In the genomic region with DNA sequence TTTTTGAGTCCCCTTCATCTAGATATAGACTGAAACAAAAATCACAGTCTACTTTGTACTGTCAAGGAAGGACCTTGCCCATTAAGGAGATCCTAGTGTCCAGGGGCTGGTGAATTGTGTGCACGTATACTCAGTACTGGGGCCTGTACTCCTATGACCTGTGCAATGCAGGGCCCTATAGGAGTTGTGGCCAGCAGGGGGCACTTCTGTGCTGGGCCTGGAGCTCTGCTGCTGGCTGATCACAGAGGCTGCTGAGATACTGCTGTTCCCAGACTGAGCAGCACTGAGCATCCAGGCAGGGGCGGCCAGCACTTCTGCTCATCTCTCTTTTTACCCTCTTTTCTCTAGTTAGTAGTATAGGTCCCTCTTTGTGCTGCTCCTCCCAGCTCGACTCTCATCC, we compare ENCODE assay signal across 8 mouse cellular contexts. TPM values are rescaled to one million over a fixed set of nuclear protein-coding genes. Genes with fewer than 3 reads are reported as not detected.
DNase-seq lines count a peak whose midpoint lies in the region; ATAC-seq and TF ChIP-seq lines count a peak whose summit lies in the region.

No protein-coding gene starts in this region.

- peak; percentile 69; the same call in 1 of the 2 replicates for TF ChIP-seq CTCF in spleen, adult 2 months (IDR thresholded peaks at IDR 0.05; ENCODE audit: extremely low read depth, insufficient read depth, insufficient read length, insufficient replicate concordance)

- H3K27ac ChIP-seq in midbrain, embryonic 13.5 days, result no peak overlapping the region
- H3K27ac ChIP-seq in spleen, adult 2 months (ENCODE audit: insufficient read depth, low read length), result no peak overlapping the region

- no peak overlapping the region for H3K4me3 ChIP-seq in midbrain, embryonic 13.5 days (replicated peaks)
- H3K4me3 ChIP-seq in spleen, adult 2 months (ENCODE audit: extremely low read depth, insufficient read depth, insufficient read length), result no peak overlapping the region

- peaks cover 21% of the 10 kb centered on the region; the same call in 1 of the 2 replicates for H3K27me3 ChIP-seq in midbrain, embryonic 13.5 days
- no peaks in the 10 kb centered on the region for H3K27me3 ChIP-seq in spleen, adult 2 months (ENCODE audit: control insufficient read depth, insufficient read depth, low read length)

- no peaks in the 10 kb centered on the region for H3K9me3 ChIP-seq in midbrain, embryonic 13.5 days

- WGBS in midbrain, embryonic 13.5 days, result 18% methylated on average over 3 of the region's 3 CpGs
- WGBS in spleen, adult 2 months, result 42% methylated on average over 3 of the region's 3 CpGs

- H3K36me3 ChIP-seq in midbrain, embryonic 13.5 days, result no peaks in the 10 kb centered on the region
- no peaks in the 10 kb centered on the region for H3K36me3 ChIP-seq in spleen, adult 2 months (ENCODE audit: control insufficient read depth, insufficient read depth, low read length)

- peak; percentile 80 for DNase-seq in adipocyte (ENCODE audit: low spot score)
- DNase-seq in embryo, embryonic 11.5 days (ENCODE audit: low read depth, low spot score), result peak; percentile 79
- DNase-seq in heart, adult 11 months, result peak; percentile 98
- peak; percentile 85 for DNase-seq in kidney, adult 11 months
- peak; percentile 90 for DNase-seq in left cerebral cortex, postnatal 4 days
- peak; percentile 15 to 69 for DNase-seq in spleen, adult 2 months (ENCODE audit: low read depth in 1 of 2, low spot score in 2 of 2)

- TF ChIP-seq POLR2A in spleen, adult 2 months (IDR thresholded peaks at IDR 0.05; ENCODE audit: low read depth, low read length), result no peak

- no peak overlapping the region for H3K9ac ChIP-seq in midbrain, embryonic 13.5 days (replicated peaks)

- intact Hi-C loops in left cerebral cortex, postnatal 4 days (cut with DNase I), result loop anchor here (5.0 to 10.0 kb wide), 2 partner anchors 194 to 399 kb away; no protein-coding TSS in a partner anchor

- no peak overlapping the region for H3K4me2 ChIP-seq in midbrain, embryonic 13.5 days (replicated peaks)

- H3K4me1 ChIP-seq in midbrain, embryonic 13.5 days (replicated peaks), result no peaks in the 10 kb centered on the region
- H3K4me1 ChIP-seq in spleen, adult 2 months (ENCODE audit: control insufficient read depth, insufficient read depth, insufficient read length), result no peaks in the 10 kb centered on the region

- peak; percentile 91 for ATAC-seq in midbrain, embryonic 13.5 days
- ATAC-seq in erythroid progenitor cell, adult 5-6 weeks (replicated peaks; ENCODE audit: low FRiP score, poor library complexity, severe bottlenecking), result no peak

RNA-seq across cellular contexts. Expression of a gene that starts 15.7 kb away (rescaled TPM):
- total RNA-seq in left cerebral cortex, postnatal 4 days (2021), result 10 to 100 TPM; 23.3 to 27.5 TPM
- 3.6 and 3.8 TPM in 2 replicates for polyA plus RNA-seq in midbrain, embryonic 13.5 days (2015; fragmentation: Nextera tagmentation; extraction: Ambion mirVana)
- 18.9 and 27.5 TPM in 2 replicates for polyA plus RNA-seq in spleen, adult 2 months (2012; rRNA removed)
- total RNA-seq in erythroid progenitor cell, adult 5-6 weeks (2015; ENCODE audit: low replicate concordance), result 1.4 TPM in 1 of 2 replicates, not detected in the other
- total RNA-seq in erythroid progenitor cell, adult 5-6 weeks (2017; ENCODE audit: low replicate concordance), result 0.68 and 2.2 TPM in 2 replicates

RNA-seq across cellular contexts. Expression of a gene that starts 28.5 kb away (rescaled TPM):
- total RNA-seq in left cerebral cortex, postnatal 4 days (2021), result under 1 TPM in 1 of 2 experiments, not detected in 1; 0.42 TPM
- not detected in 2 replicates for polyA plus RNA-seq in midbrain, embryonic 13.5 days (2015; fragmentation: Nextera tagmentation; extraction: Ambion mirVana)
- 0.47 and 0.67 TPM in 2 replicates for polyA plus RNA-seq in spleen, adult 2 months (2012; rRNA removed)
- total RNA-seq in erythroid progenitor cell, adult 5-6 weeks (2015; ENCODE audit: low replicate concordance), result not detected in 2 replicates
- not detected in 2 replicates for total RNA-seq in erythroid progenitor cell, adult 5-6 weeks (2017; ENCODE audit: low replicate concordance)

RNA-seq across cellular contexts. Expression of a gene that starts 33.7 kb away (rescaled TPM):
- 10 to 100 TPM; 73.1 to 80.5 TPM for total RNA-seq in left cerebral cortex, postnatal 4 days (2021)
- 130 and 132 TPM in 2 replicates for polyA plus RNA-seq in midbrain, embryonic 13.5 days (2015; fragmentation: Nextera tagmentation; extraction: Ambion mirVana)
- 29.9 and 31.2 TPM in 2 replicates for polyA plus RNA-seq in spleen, adult 2 months (2012; rRNA removed)
- 4.0 and 6.7 TPM in 2 replicates for total RNA-seq in erythroid progenitor cell, adult 5-6 weeks (2015; ENCODE audit: low replicate concordance)
- 1.1 and 2.1 TPM in 2 replicates for total RNA-seq in erythroid progenitor cell, adult 5-6 weeks (2017; ENCODE audit: low replicate concordance)

RNA-seq across cellular contexts. Expression of a gene that starts 35.7 kb away (rescaled TPM):
- total RNA-seq in left cerebral cortex, postnatal 4 days (2021), result 10 to 100 TPM; 23.8 to 25.1 TPM
- 6.0 and 6.9 TPM in 2 replicates for polyA plus RNA-seq in midbrain, embryonic 13.5 days (2015; fragmentation: Nextera tagmentation; extraction: Ambion mirVana)
- polyA plus RNA-seq in spleen, adult 2 months (2012; rRNA removed), result 33.6 and 45.1 TPM in 2 replicates
- total RNA-seq in erythroid progenitor cell, adult 5-6 weeks (2015; ENCODE audit: low replicate concordance), result not detected in 2 replicates
- not detected in 2 replicates for total RNA-seq in erythroid progenitor cell, adult 5-6 weeks (2017; ENCODE audit: low replicate concordance)

Comparison
In these comparisons a context has a peak if more than half of its experiments do, and no peak if none do; other contexts are left out.
1. DNase-seq: peak in every context shown above with its lines; median percentile 98 in heart, adult 11 months; 90 in left cerebral cortex, postnatal 4 days; 85 in kidney, adult 11 months; 80 in adipocyte; 79 in embryo, embryonic 11.5 days; 42 in spleen, adult 2 months.
2. RNA of a gene that starts 15.7 kb away (total RNA-seq): 23.3 to 27.5 TPM in left cerebral cortex, postnatal 4 days; 0.68 to 2.2 TPM in erythroid progenitor cell, adult 5-6 weeks; every median in the first group is over 4 times any median in the second.
3. RNA of a gene that starts 33.7 kb away (total RNA-seq): 73.1 to 80.5 TPM in left cerebral cortex, postnatal 4 days; 1.1 to 6.7 TPM in erythroid progenitor cell, adult 5-6 weeks; every median in the first group is over 4 times any median in the second.